Mouse (Mus musculus): ENCODE results near the gene Jph3. TPM values are rescaled to one million over a fixed set of nuclear protein-coding genes. Genes with fewer than 3 reads are reported as not detected.

The Jph3 gene
- polyA plus RNA-seq, 1 experiment from 2014 or later, result 27.4 TPM

DNA sequence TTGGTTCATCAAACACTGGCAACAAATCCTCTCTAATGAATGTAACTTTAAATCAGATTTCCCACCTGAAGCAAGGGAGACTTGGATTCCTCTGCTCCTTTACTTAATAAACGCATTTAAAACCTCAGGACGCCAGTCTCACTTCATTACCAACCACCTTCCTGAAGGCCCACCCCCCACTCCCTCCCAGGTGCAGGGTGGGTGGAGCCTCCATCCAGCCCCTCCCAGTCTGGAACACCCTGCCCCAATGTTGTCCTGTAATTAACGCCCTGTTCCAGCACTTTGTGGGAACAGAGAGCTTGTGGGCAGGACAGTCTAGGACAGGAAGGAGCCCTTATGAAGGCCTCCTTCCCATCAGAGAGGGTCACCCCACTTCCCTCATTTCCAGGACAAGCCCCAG, 64.7 kb downstream of the Jph3 start:
- no peaks in the 10 kb centered on the region for H3K4me1 ChIP-seq
- H3K4me2 ChIP-seq, result no peak overlapping the region
- H3K9me3 ChIP-seq, result no peaks in the 10 kb centered on the region
- H3K4me3 ChIP-seq (replicated peaks), result no peak overlapping the region
- peaks cover 54% of the 10 kb centered on the region for H3K36me3 ChIP-seq (replicated peaks)
- H3K9ac ChIP-seq, result no peak overlapping the region
- ATAC-seq (ENCODE audit: low FRiP score), result no peak
- WGBS, result 57% methylated on average over 3 of the region's 3 CpGs
- no peak overlapping the region for H3K27ac ChIP-seq
- H3K27me3 ChIP-seq, result no peaks in the 10 kb centered on the region

DNA sequence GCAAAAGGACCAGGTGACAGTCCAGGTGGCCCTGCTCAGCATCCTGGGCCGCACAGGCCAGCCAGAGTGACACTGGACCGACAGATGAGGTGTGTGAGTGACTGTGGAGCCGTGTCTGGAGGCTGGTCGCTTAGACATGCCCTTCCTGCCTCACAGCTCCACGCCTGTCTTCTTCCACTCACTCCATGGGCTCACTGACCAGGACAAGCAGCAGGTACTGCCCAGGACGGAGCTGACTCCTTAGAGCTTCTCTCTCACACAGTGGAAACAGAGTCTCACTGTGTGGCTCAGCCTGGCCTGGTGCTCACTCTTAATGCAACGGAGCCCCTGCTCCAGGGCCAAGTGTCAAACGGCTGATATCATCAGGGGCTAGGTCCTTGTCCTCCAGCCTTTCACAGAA, 66.0 kb downstream of the Jph3 start:
- Histone ChIP-seq H3K4me1 (no peaks in the 10 kb centered on the region), H3K27me3 (no peaks in the 10 kb centered on the region), H3K4me3 (replicated peaks) (no peak overlapping the region), H3K27ac (no peak overlapping the region), H3K4me2 (no peak overlapping the region), H3K9ac (no peak overlapping the region), H3K9me3 (no peaks in the 10 kb centered on the region), H3K36me3 (replicated peaks) (peaks cover 66% of the 10 kb centered on the region)
- ATAC-seq (ENCODE audit: low FRiP score), result no peak
- 93% methylated on average over 8 of the region's 8 CpGs for WGBS

DNA sequence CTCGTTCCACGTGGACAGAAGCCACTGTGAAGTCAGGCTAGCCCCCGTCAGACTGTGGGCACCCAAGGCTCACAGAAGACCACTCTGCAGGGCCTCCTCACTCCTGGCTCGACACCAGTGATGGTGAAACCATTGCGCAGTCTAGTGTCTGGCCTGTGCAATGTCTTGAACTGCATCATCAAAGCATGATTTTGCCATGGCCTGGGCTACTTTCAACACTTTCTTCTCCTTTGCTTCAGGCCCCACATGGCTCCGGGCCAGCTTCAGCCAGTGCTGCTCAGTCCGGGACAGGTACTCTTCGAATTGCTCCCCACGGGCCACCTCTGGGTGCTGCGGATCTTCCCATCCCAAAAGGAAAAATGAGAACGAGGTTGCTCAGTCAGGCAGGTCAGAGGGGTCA, 67.0 kb downstream of the Jph3 start:
- Histone ChIP-seq H3K4me2 (no peak overlapping the region), H3K4me1 (no peaks in the 10 kb centered on the region), H3K27ac (no peak overlapping the region), H3K9me3 (no peaks in the 10 kb centered on the region), H3K27me3 (no peaks in the 10 kb centered on the region), H3K4me3 (replicated peaks) (no peak overlapping the region), H3K9ac (no peak overlapping the region), H3K36me3 (replicated peaks) (peaks cover 71% of the 10 kb centered on the region)
- ATAC-seq (ENCODE audit: low FRiP score), result no peak
- WGBS, result 90% methylated on average over 11 of the region's 11 CpGs

DNA sequence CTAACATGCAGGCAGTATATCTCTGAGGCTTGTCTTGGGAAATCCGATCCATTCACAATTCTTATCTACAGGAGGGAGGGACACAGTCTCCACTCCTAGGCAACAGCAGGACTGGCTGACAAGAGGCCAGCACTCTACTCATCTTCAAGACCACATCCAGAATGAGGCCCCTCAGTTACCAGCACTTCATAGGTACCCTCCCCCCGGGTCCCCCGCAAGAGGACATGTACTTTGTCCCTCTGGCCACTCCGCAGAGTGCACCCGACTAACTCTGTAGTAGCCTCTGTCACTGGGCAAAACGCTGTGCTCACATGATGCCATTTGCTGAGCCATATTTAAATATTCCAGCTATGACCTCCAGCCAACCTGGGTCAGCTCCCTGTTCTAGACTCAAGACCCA, 69.0 kb downstream of the Jph3 start:
- H3K9me3 ChIP-seq, result no peaks in the 10 kb centered on the region
- no peaks in the 10 kb centered on the region for H3K4me1 ChIP-seq
- no peaks in the 10 kb centered on the region for H3K27me3 ChIP-seq
- H3K4me3 ChIP-seq (replicated peaks), result no peak overlapping the region
- no peak for ATAC-seq (ENCODE audit: low FRiP score)
- no peak overlapping the region for H3K9ac ChIP-seq
- WGBS, result 91% methylated on average over 6 of the region's 6 CpGs
- H3K4me2 ChIP-seq, result no peak overlapping the region
- peaks cover 79% of the 10 kb centered on the region for H3K36me3 ChIP-seq (replicated peaks)
- no peak overlapping the region for H3K27ac ChIP-seq

DNA sequence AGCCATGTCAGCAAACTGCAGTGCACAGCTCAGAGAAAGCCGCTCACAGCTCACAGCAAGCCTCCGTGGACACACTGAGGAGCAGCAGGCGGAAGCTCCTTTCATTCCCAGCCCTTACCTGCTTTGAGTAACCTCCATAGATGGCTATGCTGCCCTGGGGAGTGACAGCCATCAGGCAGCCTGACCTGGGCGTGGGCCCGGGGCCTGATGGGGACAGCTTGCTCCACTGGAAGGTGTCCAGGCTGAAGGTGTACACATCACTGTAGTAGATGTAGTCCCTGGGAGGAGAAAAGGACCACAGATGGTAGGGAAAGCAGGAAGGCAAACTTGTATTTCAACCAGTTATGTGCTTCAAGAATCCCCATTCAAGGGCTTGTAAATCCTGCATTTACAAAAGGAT, 75.4 kb downstream of the Jph3 start:
- Histone ChIP-seq H3K4me1 (no peaks in the 10 kb centered on the region), H3K27me3 (no peaks in the 10 kb centered on the region), H3K9ac (no peak overlapping the region), H3K4me2 (no peak overlapping the region), H3K4me3 (replicated peaks) (no peak overlapping the region), H3K27ac (no peak overlapping the region), H3K9me3 (no peaks in the 10 kb centered on the region), H3K36me3 (replicated peaks) (peaks cover 50% of the 10 kb centered on the region)
- no peak for ATAC-seq (ENCODE audit: low FRiP score)
- 92% methylated on average over 5 of the region's 5 CpGs for WGBS

DNA sequence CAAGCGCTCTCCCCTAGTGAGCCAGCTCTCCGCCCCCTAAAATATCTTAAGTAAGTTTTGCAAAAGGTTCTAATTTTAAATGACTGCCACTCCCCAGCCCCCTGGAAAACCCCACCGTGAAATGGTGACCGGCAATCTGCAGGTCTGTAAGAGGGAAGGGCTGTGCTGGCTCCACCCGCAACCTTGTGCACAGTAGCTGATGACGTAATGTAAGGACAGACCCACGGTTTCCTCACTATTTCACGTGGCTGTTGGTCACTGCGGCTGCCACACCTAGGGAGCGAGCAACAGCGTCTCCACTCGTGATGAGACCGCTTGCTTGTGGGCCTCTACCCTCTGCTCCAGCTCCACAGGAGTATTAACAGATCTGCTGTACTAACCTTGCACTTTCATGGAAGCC, 76.7 kb downstream of the Jph3 start:
- WGBS, result 95% methylated on average over 13 of the region's 13 CpGs
- no peak for ATAC-seq (ENCODE audit: low FRiP score)
- Histone ChIP-seq H3K9me3 (no peaks in the 10 kb centered on the region), H3K27me3 (no peaks in the 10 kb centered on the region), H3K4me3 (replicated peaks) (no peak overlapping the region), H3K4me1 (no peaks in the 10 kb centered on the region), H3K9ac (no peak overlapping the region), H3K4me2 (no peak overlapping the region), H3K36me3 (replicated peaks) (peaks cover 40% of the 10 kb centered on the region), H3K27ac (no peak overlapping the region)

DNA sequence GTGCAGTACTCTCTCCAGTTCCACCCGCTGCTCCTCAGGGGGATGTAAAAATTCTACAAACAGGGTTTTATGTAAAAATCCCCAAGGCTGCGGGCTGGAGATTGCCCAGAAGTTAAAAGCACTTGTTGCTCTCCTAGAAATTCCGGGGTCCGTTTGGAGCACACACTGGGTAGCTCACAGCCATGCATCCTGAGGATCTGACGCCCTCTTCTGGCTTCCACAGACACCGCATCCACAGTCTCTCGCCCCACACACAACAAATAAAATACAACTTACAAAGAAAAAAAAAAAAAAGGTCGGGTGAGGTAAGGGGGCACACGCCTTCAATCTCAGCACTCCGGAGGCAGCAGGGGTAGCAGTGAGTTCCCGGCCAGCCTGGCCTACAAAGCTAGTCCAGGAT, 78.6 kb downstream of the Jph3 start:
- no peak for ATAC-seq (ENCODE audit: low FRiP score)
- H3K27me3 ChIP-seq, result no peaks in the 10 kb centered on the region
- H3K27ac ChIP-seq, result no peak overlapping the region
- H3K36me3 ChIP-seq (replicated peaks), result peaks cover 45% of the 10 kb centered on the region
- H3K9ac ChIP-seq, result no peak overlapping the region
- no peaks in the 10 kb centered on the region for H3K9me3 ChIP-seq
- WGBS, result 76% methylated on average over 11 of the region's 11 CpGs
- H3K4me1 ChIP-seq, result no peaks in the 10 kb centered on the region
- H3K4me3 ChIP-seq (replicated peaks), result no peak overlapping the region
- H3K4me2 ChIP-seq, result no peak overlapping the region

DNA sequence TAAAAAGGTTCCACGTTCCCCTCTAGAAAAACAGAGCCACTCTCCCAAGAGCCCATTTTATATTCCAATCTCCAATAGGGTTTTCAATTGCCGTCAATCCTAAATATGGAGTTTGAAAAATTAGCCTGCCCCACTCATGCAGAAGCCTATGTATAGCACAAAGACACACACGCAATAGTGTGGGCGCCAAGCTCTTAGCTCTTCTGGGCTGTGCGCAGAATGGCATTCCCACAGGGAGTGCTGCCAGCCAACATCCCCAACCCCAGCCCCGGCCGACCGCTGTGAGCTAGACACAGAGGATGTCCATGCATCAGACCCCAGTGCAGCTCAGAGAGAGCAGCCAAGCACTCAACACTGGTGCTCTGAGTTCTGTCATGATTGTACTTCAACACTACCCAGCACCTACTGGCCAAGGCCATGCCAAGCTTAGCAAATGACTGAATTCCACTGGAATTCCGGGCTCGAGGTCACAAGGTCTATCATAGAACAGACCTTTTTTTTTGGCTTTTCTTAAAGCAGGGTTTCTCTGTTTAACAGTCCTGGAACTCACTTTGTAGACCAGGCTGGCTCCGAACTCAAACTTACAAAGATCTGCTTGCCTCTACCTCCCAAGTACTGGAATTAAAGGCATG, 80.2 kb downstream of the Jph3 start:
- no peak for ATAC-seq (ENCODE audit: low FRiP score)
- H3K4me2 ChIP-seq, result no peak overlapping the region
- H3K27me3 ChIP-seq, result no peaks in the 10 kb centered on the region
- H3K9ac ChIP-seq, result no peak overlapping the region
- peaks cover 51% of the 10 kb centered on the region for H3K36me3 ChIP-seq (replicated peaks)
- no peak overlapping the region for H3K4me3 ChIP-seq (replicated peaks)
- no peaks in the 10 kb centered on the region for H3K9me3 ChIP-seq
- WGBS, result 95% methylated on average over 11 of the region's 11 CpGs
- no peak overlapping the region for H3K27ac ChIP-seq
- H3K4me1 ChIP-seq, result no peaks in the 10 kb centered on the region

DNA sequence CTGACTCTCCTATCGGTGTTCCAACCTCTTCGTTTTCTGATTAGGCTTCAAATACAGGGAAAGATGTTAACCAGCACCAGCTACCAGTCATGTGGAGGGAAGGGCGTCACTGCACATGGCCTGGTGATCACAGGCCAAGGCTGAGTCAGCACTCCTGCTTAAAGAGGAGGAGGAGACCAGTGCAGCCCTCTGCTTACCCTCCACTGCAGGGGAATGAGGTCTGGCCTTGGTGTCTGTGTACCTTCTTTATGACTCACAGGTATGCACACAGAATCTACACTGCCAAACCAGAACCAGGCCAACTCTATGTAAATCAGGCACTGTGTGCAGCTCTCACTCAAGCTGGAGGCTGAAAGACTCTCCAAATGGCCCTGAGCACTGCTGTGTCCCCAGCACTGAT, 82.1 kb downstream of the Jph3 start:
- WGBS, result 93% methylated on average over 3 of the region's 3 CpGs
- peaks cover 39% of the 10 kb centered on the region for H3K36me3 ChIP-seq (replicated peaks)
- no peak for ATAC-seq (ENCODE audit: low FRiP score)

DNA sequence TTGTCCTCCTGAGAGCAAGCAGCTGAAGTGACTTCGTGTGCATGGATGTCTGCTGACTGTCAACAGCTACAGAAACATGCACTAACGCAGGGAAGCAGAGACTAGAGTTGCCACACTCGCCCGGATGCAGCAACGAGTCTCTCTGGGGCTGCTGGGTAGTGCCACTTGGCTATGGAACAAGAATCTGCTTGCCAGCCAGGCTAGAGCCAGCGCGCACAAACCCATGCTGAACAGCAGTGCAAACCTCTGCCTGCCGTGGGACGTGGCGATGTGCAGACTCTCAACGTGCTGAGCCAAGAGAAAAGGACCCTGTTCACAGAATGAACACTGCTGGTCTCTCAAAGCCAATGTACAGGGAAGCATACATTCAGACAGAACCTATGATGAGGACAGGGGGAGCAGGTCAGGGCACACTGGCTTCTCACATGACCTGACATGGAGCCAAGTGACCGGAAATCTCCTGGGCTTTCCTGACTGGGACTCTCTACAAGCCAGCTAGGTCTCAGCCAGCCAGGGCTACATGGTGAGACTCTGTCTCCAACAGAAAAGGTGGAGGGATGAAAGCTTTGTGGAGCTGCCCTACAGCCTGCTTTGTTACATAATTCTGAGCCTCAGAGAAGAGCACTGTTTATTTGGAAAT, 82.6 kb downstream of the Jph3 start:
- Histone ChIP-seq H3K4me1 (no peaks in the 10 kb centered on the region), H3K27ac (no peak overlapping the region), H3K36me3 (replicated peaks) (peaks cover 37% of the 10 kb centered on the region), H3K9ac (no peak overlapping the region), H3K27me3 (no peaks in the 10 kb centered on the region), H3K4me2 (no peak overlapping the region), H3K4me3 (replicated peaks) (no peak overlapping the region), H3K9me3 (no peaks in the 10 kb centered on the region)
- WGBS, result 93% methylated on average over 12 of the region's 12 CpGs
- no peak for ATAC-seq (ENCODE audit: low FRiP score)

More for the DNA sequence above, 82.1 kb downstream of the Jph3 start:
- Histone ChIP-seq H3K9me3 (no peaks in the 10 kb centered on the region), H3K4me1 (no peaks in the 10 kb centered on the region), H3K4me3 (replicated peaks) (no peak overlapping the region), H3K9ac (no peak overlapping the region), H3K27me3 (no peaks in the 10 kb centered on the region), H3K4me2 (no peak overlapping the region), H3K27ac (no peak overlapping the region)

DNA sequence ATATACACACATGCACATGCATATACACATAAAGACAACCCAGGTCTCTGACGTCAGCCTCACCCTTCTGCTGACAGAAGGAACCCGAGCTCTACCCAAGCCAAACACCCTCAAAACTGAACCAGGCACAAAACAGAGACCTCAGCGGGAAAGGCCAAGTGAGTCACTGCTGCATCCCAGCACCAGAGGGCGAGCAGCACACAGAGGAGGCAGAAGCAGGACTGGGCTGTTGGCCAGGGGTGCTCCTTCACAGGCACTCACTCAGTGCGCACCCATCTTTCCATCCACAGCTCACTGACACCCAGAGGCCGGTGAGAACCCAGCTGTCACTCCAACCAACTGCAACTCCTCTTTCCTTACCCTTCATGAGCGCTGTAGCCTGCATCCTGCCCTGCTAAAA, 88.8 kb downstream of the Jph3 start:
- Histone ChIP-seq H3K4me3 (replicated peaks) (no peak overlapping the region), H3K36me3 (replicated peaks) (peaks cover 56% of the 10 kb centered on the region), H3K27me3 (no peaks in the 10 kb centered on the region), H3K4me2 (no peak overlapping the region), H3K4me1 (no peaks in the 10 kb centered on the region), H3K9ac (no peak overlapping the region), H3K27ac (no peak overlapping the region), H3K9me3 (no peaks in the 10 kb centered on the region)
- no peak for ATAC-seq (ENCODE audit: low FRiP score)
- 85% methylated on average over 7 of the region's 7 CpGs for whole genome bisulfite sequencing

DNA sequence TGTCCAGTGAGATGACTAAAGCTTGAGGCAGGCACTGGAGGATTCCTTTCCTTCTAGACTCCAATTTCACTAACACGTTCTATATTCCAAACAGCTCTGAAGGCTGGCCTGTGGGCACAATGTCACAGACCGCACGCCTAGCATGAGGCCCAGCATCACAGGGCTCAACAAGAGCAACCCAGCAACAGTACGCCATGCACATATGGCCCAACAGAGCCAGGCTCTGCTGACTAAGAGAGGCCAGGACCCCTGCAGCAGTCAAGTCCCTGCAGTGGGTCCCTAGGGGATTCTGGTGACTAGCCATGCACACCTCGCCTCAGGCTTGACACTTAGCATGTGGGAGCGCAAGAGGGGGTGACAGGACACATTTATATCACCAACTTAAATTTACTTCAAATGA, 91.4 kb downstream of the Jph3 start:
- ATAC-seq (ENCODE audit: low FRiP score), result no peak
- Histone ChIP-seq H3K36me3 (replicated peaks) (peaks cover 39% of the 10 kb centered on the region), H3K27ac (no peak overlapping the region)

DNA sequence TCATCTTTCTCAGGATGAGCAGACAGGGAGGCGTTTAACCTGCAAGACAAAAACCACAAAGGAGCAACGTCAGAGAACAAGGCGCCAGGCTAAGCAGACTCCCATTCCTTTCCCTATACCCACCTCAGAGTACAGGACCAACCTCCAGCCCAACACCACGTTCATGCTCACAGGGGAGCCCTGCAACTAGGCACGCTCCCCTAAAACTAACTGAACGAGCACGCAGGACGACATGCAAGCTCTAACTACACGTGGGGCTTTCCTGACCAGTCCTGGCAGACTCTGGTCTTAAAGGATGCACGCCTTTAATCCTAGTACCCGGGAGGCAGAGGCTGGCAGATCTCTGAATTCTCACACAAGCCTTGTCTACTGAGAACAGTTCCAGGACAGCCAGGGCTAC, 91.9 kb downstream of the Jph3 start:
- WGBS, result 89% methylated on average over 11 of the region's 11 CpGs
- Histone ChIP-seq H3K4me3 (replicated peaks) (no peak overlapping the region), H3K27me3 (no peaks in the 10 kb centered on the region), H3K4me2 (no peak overlapping the region), H3K27ac (no peak overlapping the region), H3K36me3 (replicated peaks) (peaks cover 39% of the 10 kb centered on the region), H3K9ac (no peak overlapping the region), H3K4me1 (no peaks in the 10 kb centered on the region), H3K9me3 (no peaks in the 10 kb centered on the region)
- no peak for ATAC-seq (ENCODE audit: low FRiP score)

More for the DNA sequence above, 91.4 kb downstream of the Jph3 start:
- H3K4me3 ChIP-seq (replicated peaks), result no peak overlapping the region
- H3K4me2 ChIP-seq, result no peak overlapping the region
- H3K27me3 ChIP-seq, result no peaks in the 10 kb centered on the region
- no peak overlapping the region for H3K9ac ChIP-seq
- WGBS, result 91% methylated on average over 6 of the region's 6 CpGs
- H3K9me3 ChIP-seq, result no peaks in the 10 kb centered on the region
- H3K4me1 ChIP-seq, result no peaks in the 10 kb centered on the region

Data from forebrain, embryonic 12.5 days (tissue).